Mouse (Mus musculus) megakaryocyte, embryonic 14.5 days (primary cell): ENCODE data around the gene AI837181.

Source experiments
- FLI1 ChIP-seq: IDR thresholded peaks from 2 replicates; pipeline ENCODE4 v1.6.1; 2012; ENCODE audit warnings: low read length, inconsistent platforms, mixed read lengths
- GATA1 ChIP-seq: IDR thresholded peaks from 3 replicates; pipeline ENCODE4 v1.6.1; 2012; ENCODE audit warnings: mixed read lengths, low read length, inconsistent platforms, borderline replicate concordance

DNA sequence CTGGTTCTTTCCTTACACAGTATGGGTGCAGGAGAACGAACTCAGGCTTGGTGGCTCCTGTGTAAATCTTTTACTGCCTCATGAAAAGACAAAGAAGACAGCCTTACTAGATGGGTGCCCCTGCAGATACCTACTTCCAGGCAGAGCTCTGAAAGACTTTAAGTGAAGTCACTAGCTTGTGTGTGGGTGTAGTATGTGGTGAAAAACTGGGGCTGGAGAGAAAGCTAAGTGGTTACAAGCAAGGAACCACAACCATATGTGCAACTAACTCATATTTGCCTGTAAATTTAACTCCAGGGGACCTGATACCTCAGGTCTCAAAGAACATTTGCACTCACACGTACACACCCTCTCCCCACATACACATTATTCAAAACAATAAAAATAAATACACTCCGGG lies 35.0 kb downstream of the AI837181 start:
- TF ChIP-seq GATA1: no peak
- TF ChIP-seq FLI1: no peak
